ENCODE assay signal across 10 mouse cellular contexts in genomic region chr13:109278504-109278912, GRCm38 (mm10).
DNase-seq lines count a peak whose midpoint lies in the region; ATAC-seq and TF ChIP-seq lines count a peak whose summit lies in the region.
"Had no signal": no experiment of that assay in that cellular context is flagged by ENCODE, and none has a peak within 500 bp of the region (broad histone marks: within the 10 kb centered on the region; RNA-seq: fewer than 3 reads in every experiment).

No protein-coding gene starts in this region.

- no peak for TF ChIP-seq CTCF in hindbrain, postnatal 0 days (IDR thresholded peaks at IDR 0.05; ENCODE audit: low read depth)

- DNase-seq in heart, adult 11 months, result peak; percentile 85
- DNase-seq in heart, postnatal 10 days, result no peak
- no peak for DNase-seq in midbrain, embryonic 10.5 days (ENCODE audit: low spot score)
- DNase-seq in hindbrain, postnatal 0 days (ENCODE audit: low spot score), result peak; percentile 36
- no peak for DNase-seq in testis, postnatal 14 days (ENCODE audit: low spot score)
- no peak for DNase-seq in ovary, postnatal 10 days (ENCODE audit: low spot score)

- H3K9ac ChIP-seq in midbrain, embryonic 13.5 days (replicated peaks), result no peak overlapping the region
- no peak overlapping the region for H3K9ac ChIP-seq in hindbrain, postnatal 0 days (replicated peaks; ENCODE audit: low read length)
- no peak overlapping the region for H3K9ac ChIP-seq in neural tube, embryonic 15.5 days (replicated peaks)
- H3K9ac ChIP-seq: intestine, embryonic 15.5 days had no signal

- H3K9me3 ChIP-seq in midbrain, embryonic 13.5 days, result 0 out of 2 replicates have a peak, but pooled peaks cover 9% of the 10 kb centered on the region
- H3K9me3 ChIP-seq in midbrain, embryonic 10.5 days (replicated peaks), result no peaks in the 10 kb centered on the region; the same call in 1 of the 2 replicates
- peaks cover 12% of the 10 kb centered on the region; the same call in 1 of the 2 replicates for H3K9me3 ChIP-seq in hindbrain, postnatal 0 days (ENCODE audit: low read length)
- peaks cover 7% of the 10 kb centered on the region; the same call in 1 of the 2 replicates for H3K9me3 ChIP-seq in neural tube, embryonic 15.5 days (replicated peaks)
- H3K9me3 ChIP-seq: G1E; intestine, embryonic 15.5 days had no signal

- H3K4me3 ChIP-seq in midbrain, embryonic 13.5 days (replicated peaks), result no peak overlapping the region
- H3K4me3 ChIP-seq in midbrain, embryonic 10.5 days, result no peak overlapping the region
- no peak overlapping the region for H3K4me3 ChIP-seq in hindbrain, postnatal 0 days (ENCODE audit: low read length)
- no peak overlapping the region for H3K4me3 ChIP-seq in neural tube, embryonic 15.5 days (replicated peaks)
- H3K4me3 ChIP-seq: intestine, embryonic 15.5 days had no signal

- no peaks in the 10 kb centered on the region for H3K36me3 ChIP-seq in midbrain, embryonic 13.5 days
- no peaks in the 10 kb centered on the region for H3K36me3 ChIP-seq in midbrain, embryonic 10.5 days
- H3K36me3 ChIP-seq in hindbrain, postnatal 0 days (ENCODE audit: insufficient read depth, low read length), result no peaks in the 10 kb centered on the region
- no peaks in the 10 kb centered on the region for H3K36me3 ChIP-seq in neural tube, embryonic 15.5 days
- H3K36me3 ChIP-seq: G1E; intestine, embryonic 15.5 days had no signal

- no peak overlapping the region for H3K27ac ChIP-seq in midbrain, embryonic 13.5 days
- no peak overlapping the region for H3K27ac ChIP-seq in midbrain, embryonic 10.5 days (replicated peaks)
- H3K27ac ChIP-seq in hindbrain, postnatal 0 days, result no peak overlapping the region
- no peak overlapping the region for H3K27ac ChIP-seq in neural tube, embryonic 15.5 days (replicated peaks)
- H3K27ac ChIP-seq: intestine, embryonic 15.5 days had no signal

- ATAC-seq in midbrain, embryonic 13.5 days, result peak; percentile 58; the same call in 1 of the 2 replicates
- peak; percentile 71 for ATAC-seq in hindbrain, postnatal 0 days
- ATAC-seq in neural tube, embryonic 15.5 days (ENCODE audit: low FRiP score), result no peak; the same call in 1 of the 2 replicates
- ATAC-seq: intestine, embryonic 15.5 days had no signal

- H3K27me3 ChIP-seq in midbrain, embryonic 13.5 days, result no peaks in the 10 kb centered on the region
- no peaks in the 10 kb centered on the region for H3K27me3 ChIP-seq in midbrain, embryonic 10.5 days (ENCODE audit: low read depth, poor library complexity, severe bottlenecking)
- no peaks in the 10 kb centered on the region for H3K27me3 ChIP-seq in hindbrain, postnatal 0 days (ENCODE audit: insufficient read depth, low read length)
- no peaks in the 10 kb centered on the region for H3K27me3 ChIP-seq in neural tube, embryonic 15.5 days (replicated peaks)
- H3K27me3 ChIP-seq: intestine, embryonic 15.5 days had no signal

- H3K4me2 ChIP-seq in midbrain, embryonic 13.5 days (replicated peaks), result no peak overlapping the region
- H3K4me2 ChIP-seq in hindbrain, postnatal 0 days (ENCODE audit: low read depth, low read length), result peak overlapping the region; percentile 43
- peak overlapping the region; percentile 1; the same call in 1 of the 2 replicates for H3K4me2 ChIP-seq in neural tube, embryonic 15.5 days
- H3K4me2 ChIP-seq: intestine, embryonic 15.5 days had no signal

- 0 out of 2 replicates have a peak, but pooled peaks cover 7% of the 10 kb centered on the region for H3K4me1 ChIP-seq in midbrain, embryonic 13.5 days (replicated peaks)
- H3K4me1 ChIP-seq in midbrain, embryonic 10.5 days, result no peaks in the 10 kb centered on the region
- peaks cover 8% of the 10 kb centered on the region; the same call in 1 of the 2 replicates for H3K4me1 ChIP-seq in hindbrain, postnatal 0 days (ENCODE audit: insufficient read depth, low read length)
- no peaks in the 10 kb centered on the region for H3K4me1 ChIP-seq in neural tube, embryonic 15.5 days

- intact Hi-C loops in heart, postnatal 10 days (cut with DNase I), result no loop called here

- WGBS in midbrain, embryonic 13.5 days, result 63% methylated on average over 10 of the region's 10 CpGs
- WGBS in midbrain, embryonic 10.5 days, result 76% methylated on average over 10 of the region's 10 CpGs
- WGBS in hindbrain, postnatal 0 days, result 33% methylated on average over 10 of the region's 10 CpGs
- WGBS in neural tube, embryonic 15.5 days, result 48% methylated on average over 10 of the region's 10 CpGs

Comparison
In these comparisons a context has a peak if more than half of its experiments do, and no peak if none do; other contexts are left out.
1. DNase-seq: peak in heart, adult 11 months (single experiment) and hindbrain, postnatal 0 days (single experiment); none in heart, postnatal 10 days (0 of 2), midbrain, embryonic 10.5 days (single experiment), testis, postnatal 14 days (single experiment) and ovary, postnatal 10 days (single experiment).